Mouse (Mus musculus) mouse embryonic stem cell (cell line): ENCODE data around the gene Cxcl1.

Experiments used
- in situ Hi-C, 2 experiments: fragments of 300-500 bp; cut with MboI; formaldehyde crosslinking; loops; 1 replicate in 1 of 2; 3 replicates in 1 of 2; pipeline ENCODE4 v1.14.3; 2019 to 2020; ENCODE audit warnings: low sequenced_read_pairs in 2 of 2, low pct_unique_long_range_greater_than_20kb in 1 of 2, mixed read lengths in 1 of 2; ENCODE audit not compliant: unreplicated experiment in 1 of 2

Gene Cxcl1

GRCm38 (mm10) chr5:90930971-90931851 is 40.2 kb downstream of the Cxcl1 start, which contains the start of gene Mthfd2l:
Gene Mthfd2l, plus strand, starts transcription at chr5:90931117.
- in situ Hi-C loops, result loop anchor here in 1 of 2 experiments (25.0 kb wide), 1 partner anchor 1056 kb away; the partner anchor contains the start of gene Odaph

- in situ Hi-C loops, result loop anchor here in 1 of 2 experiments (25.0 kb wide), 1 partner anchor 1055 kb away; the partner anchor contains the start of gene Odaph
These were observed 40.9 kb downstream of the Cxcl1 start for GRCm38 (mm10) chr5:90931911-90932310.

GRCm38 (mm10) chr5:90936706-90937105 is 45.7 kb downstream of the Cxcl1 start:
- in situ Hi-C loops, result loop anchor here in 1 of 2 experiments (25.0 kb wide), 1 partner anchor 1051 kb away; the partner anchor contains the start of gene Odaph
